Comparison of ENCODE assay signal across 18 mouse cellular contexts in the genomic region with DNA sequence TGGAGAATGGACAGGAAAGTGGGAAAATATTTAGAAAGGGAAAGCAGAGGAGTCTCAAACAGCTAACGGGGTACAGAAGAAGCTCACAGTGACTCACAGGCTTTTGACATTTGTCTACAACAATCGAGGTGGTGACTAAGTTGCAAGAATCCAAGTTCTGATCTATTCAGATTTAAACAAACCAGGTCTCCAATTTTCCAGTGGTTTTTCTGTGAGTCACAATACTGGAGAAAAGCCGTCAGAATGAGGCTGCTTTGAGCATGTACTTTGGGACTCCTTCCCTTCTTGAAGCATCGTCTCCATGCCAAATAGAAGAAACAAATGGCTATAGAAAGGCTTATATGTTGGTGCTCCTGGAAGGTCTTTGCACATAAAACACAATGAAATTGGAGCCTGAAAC.
"Had no signal": no experiment of that assay in that cellular context is flagged by ENCODE, and none has a peak within 500 bp of the region (broad histone marks: within the 10 kb centered on the region; RNA-seq: fewer than 3 reads in every experiment).

No protein-coding gene starts in this region.

- DNase-seq: liver, postnatal 0 days; lung, adult 2 months; lung, postnatal 14 days; lung, postnatal 36 days; right cerebral cortex, postnatal 25 days; thymus, adult 2 months; thymus, postnatal 25 days; thymus, postnatal 4 days had no signal

- H3K4me1 ChIP-seq: lung, embryonic 15.5 days; midbrain, embryonic 13.5 days; midbrain, embryonic 15.5 days; neural tube, embryonic 12.5 days; stomach, embryonic 15.5 days had no signal

- H3K9me3 ChIP-seq: lung, embryonic 15.5 days; megakaryocyte, embryonic 14.5 days; midbrain, embryonic 13.5 days; midbrain, embryonic 15.5 days; neural tube, embryonic 12.5 days; stomach, embryonic 15.5 days had no signal

- H3K36me3 ChIP-seq: lung, embryonic 15.5 days; midbrain, embryonic 13.5 days; midbrain, embryonic 15.5 days; neural tube, embryonic 12.5 days; stomach, embryonic 15.5 days had no signal

- ATAC-seq: liver, postnatal 0 days; lung, postnatal 0 days; midbrain, embryonic 13.5 days; midbrain, embryonic 15.5 days had no signal

- H3K4me3 ChIP-seq: lung, embryonic 15.5 days; megakaryocyte, embryonic 14.5 days; midbrain, embryonic 13.5 days; midbrain, embryonic 15.5 days; neural tube, embryonic 12.5 days; stomach, embryonic 15.5 days had no signal

- H3K9ac ChIP-seq: liver, postnatal 0 days; lung, embryonic 15.5 days; midbrain, embryonic 13.5 days; midbrain, embryonic 15.5 days; neural tube, embryonic 12.5 days; stomach, embryonic 15.5 days had no signal

- H3K4me2 ChIP-seq: lung, embryonic 15.5 days; midbrain, embryonic 11.5 days; midbrain, embryonic 13.5 days; midbrain, embryonic 15.5 days; neural tube, embryonic 12.5 days; stomach, embryonic 15.5 days had no signal

- H3K27me3 ChIP-seq: lung, embryonic 15.5 days; megakaryocyte, embryonic 14.5 days; midbrain, embryonic 13.5 days; midbrain, embryonic 15.5 days; neural tube, embryonic 12.5 days; stomach, embryonic 15.5 days had no signal

- H3K27ac ChIP-seq: lung, embryonic 15.5 days; macrophage; midbrain, embryonic 13.5 days; midbrain, embryonic 15.5 days; neural tube, embryonic 12.5 days; stomach, embryonic 15.5 days; stomach, postnatal 0 days had no signal
